Mouse (Mus musculus) monocyte, adult 2 months (primary cell): ENCODE measurements around the gene Vps11.
"Not testable (repeated sequence)": the region's sequence is repeated elsewhere in the genome, so short reads cannot be mapped to it uniquely, and the experiment has no call there.

Source experiments
- DNase-seq, 2 experiments: peaks; one replicate each; pipeline ENCODE4 v3.0.0; 2022; ENCODE audit warnings: low spot score in 2 of 2, low read depth in 1 of 2

The Vps11 gene

GRCm38 (mm10) chr9:44317452-44317851 is 44.0 kb downstream of the Vps11 start:
- DNase-seq: no peak

DNA sequence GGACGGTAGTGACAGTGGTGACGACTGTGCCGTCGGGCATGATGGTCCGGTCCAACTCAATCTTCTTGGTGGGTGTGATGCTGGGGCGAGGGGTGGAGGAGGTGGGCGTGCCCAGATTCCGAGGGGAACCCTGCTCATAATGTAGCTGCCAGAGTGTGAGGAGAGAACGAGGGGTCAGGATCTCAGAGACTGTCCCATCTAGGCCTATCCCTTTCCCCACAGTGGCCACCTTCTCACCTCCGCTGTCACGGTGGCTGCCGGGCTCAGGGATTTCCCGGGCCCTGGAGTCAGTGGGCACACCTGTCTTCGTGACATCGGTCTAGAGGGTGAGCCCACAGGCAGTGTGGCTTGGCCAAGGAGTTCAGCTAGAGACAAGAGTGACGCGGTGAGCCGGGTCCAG is 46.6 kb downstream of the Vps11 start:
- no peak for DNase-seq

- no peak for DNase-seq
Observed at GRCm38 (mm10) chr9:44314257-44314547, 47.3 kb downstream of the Vps11 start.

GRCm38 (mm10) chr9:44313476-44314256 is 47.8 kb downstream of the Vps11 start:
- DNase-seq: no peak

- no peak for DNase-seq
Observed at GRCm38 (mm10) chr9:44311136-44312134, 50.0 kb downstream of the Vps11 start.

DNA sequence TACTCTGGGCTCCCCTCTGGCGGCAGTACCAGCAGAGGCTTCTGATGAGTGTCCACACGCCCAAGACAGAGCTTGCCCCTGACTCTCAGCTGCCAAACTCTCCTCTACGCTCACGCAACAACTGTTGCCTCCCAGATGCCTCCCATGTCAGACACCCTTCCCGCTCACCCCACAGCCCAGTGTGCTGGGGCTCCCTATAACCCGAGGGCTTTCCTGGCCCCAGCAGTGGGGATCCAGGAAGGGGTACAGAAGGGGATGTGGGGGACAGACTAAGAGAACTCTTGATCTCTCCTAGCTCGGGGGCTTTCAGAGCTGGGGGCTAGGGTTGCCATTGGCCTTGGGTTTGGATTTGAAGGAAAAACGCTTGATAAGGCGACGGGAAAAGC is 50.7 kb downstream of the Vps11 start:
- no peak for DNase-seq

- no peak for DNase-seq
Observed at GRCm38 (mm10) chr9:44309756-44310155, 51.7 kb downstream of the Vps11 start.

GRCm38 (mm10) chr9:44307248-44307647 is 54.2 kb downstream of the Vps11 start:
- DNase-seq: no peak

GRCm38 (mm10) chr9:44306532-44306931 is 54.9 kb downstream of the Vps11 start:
- no peak for DNase-seq

DNA sequence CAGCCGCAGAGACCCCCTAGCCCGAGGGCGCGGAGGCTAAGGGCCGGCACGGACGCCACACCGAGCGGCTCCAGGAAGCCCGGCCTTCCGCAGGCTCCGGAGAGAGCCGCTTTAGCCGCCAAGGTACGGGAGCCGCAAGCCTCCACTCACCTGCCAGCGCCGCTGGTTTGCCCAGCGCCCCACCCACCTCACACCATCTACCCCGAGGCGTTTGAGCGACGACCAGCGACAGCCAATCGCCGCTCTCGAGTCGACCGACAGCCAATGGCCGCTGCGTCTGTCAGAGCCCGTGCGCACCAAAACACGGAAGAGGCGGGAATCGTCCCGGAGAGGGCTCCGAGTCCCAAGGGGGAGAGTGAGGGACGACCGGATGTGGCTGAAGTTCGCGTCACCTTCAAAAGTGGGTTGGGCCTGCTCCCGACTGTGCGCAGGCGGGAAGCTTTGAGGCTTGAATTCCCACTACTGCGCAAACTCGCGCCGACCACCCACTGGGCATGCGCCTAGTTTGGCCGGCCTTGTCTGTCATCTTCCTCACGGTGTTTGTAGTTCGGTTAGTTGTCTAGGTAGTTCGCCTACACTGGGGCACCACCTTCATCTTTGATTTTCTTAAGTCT is 55.9 kb downstream of the Vps11 start, which contains the start of gene Hinfp:
Hinfp (minus strand) TSS at position 206 of the 614 bp plus-strand sequence.
- DNase-seq: peak; percentile 96

DNA sequence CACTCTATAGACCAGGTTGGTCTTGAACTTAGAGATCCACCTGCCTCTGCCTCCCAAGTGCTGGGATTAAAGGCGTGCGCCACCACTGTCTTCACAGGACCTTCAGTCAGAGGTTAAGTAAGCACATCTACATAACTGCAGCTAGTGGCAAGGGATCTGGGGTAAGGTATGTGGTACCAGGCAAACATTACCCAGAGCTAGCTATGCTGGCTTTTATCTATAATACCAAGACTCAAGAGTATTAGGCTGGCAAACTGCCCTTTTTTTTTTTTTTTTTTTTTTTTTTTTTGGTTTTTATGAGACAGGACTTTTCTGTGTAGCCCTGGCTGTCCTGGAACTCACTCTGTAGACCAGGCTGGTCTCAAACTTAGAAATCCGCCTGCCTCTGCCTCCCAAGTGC is 61.5 kb downstream of the Vps11 start:
- not testable (repeated sequence) for DNase-seq
